Mouse (Mus musculus): ENCODE measurements around the gene Adam12.

- TF ChIP-seq POLR2A (IDR thresholded peaks at IDR 0.05; ENCODE audit: insufficient read depth, low read depth, low read length) (no peak), CTCF (IDR thresholded peaks at IDR 0.05) (no peak)
These were observed 284.6 kb downstream of the Adam12 start for GRCm38 (mm10) chr7:133947360-133947759.

Data from heart, adult 2 months (tissue).